Mouse (Mus musculus) ovary, postnatal 36 days (tissue): ENCODE measurements around the gene Gm8693.
"Not testable (repeated sequence)": the region's sequence is repeated elsewhere in the genome, so short reads cannot be mapped to it uniquely, and the experiment has no call there.

Experiments
- DNase-seq: peaks from one replicate; pipeline ENCODE4 v3.0.0; 2022; ENCODE audit warnings: low spot score, mixed read lengths

Gm8693 gene

GRCm38 (mm10) chr7:22692217-22692616 is at the start of gene Gm8693:
Gene Gm8693, minus strand, starts transcription at chr7:22692317.
- DNase-seq, result not testable (repeated sequence)

DNA sequence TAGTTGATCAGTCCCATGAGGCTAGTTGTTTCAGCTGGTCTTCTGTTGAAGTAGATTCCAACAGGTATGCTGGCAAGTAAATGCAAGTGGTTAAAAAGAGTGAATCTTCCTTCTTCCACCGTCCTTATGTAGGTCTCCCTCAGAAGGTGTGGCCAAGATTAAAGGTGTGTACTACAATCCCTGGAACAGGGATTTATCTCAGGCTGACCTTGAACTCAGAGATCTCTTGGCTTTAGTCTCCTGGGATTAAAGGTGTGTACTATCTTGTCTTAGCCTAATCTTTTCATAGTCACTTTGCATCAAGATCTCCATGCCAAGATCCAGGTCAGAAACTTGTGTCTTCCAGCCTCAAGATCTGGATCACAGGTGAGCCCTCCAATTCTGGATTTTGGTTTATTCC is 27.5 kb upstream of the Gm8693 start, which contains the start of gene Gm4567:
TSS of gene Gm4567 (minus strand) at position 101 of the 400 bp plus-strand sequence.
- DNase-seq, result not testable (repeated sequence)

- not testable (repeated sequence) for DNase-seq
These were observed 34.4 kb downstream of the Gm8693 start, which contains the start of gene Vmn1r155 for GRCm38 (mm10) chr7:22657718-22658117. Gene Vmn1r155, plus strand, starts transcription at chr7:22658018.
